In the genomic region with DNA sequence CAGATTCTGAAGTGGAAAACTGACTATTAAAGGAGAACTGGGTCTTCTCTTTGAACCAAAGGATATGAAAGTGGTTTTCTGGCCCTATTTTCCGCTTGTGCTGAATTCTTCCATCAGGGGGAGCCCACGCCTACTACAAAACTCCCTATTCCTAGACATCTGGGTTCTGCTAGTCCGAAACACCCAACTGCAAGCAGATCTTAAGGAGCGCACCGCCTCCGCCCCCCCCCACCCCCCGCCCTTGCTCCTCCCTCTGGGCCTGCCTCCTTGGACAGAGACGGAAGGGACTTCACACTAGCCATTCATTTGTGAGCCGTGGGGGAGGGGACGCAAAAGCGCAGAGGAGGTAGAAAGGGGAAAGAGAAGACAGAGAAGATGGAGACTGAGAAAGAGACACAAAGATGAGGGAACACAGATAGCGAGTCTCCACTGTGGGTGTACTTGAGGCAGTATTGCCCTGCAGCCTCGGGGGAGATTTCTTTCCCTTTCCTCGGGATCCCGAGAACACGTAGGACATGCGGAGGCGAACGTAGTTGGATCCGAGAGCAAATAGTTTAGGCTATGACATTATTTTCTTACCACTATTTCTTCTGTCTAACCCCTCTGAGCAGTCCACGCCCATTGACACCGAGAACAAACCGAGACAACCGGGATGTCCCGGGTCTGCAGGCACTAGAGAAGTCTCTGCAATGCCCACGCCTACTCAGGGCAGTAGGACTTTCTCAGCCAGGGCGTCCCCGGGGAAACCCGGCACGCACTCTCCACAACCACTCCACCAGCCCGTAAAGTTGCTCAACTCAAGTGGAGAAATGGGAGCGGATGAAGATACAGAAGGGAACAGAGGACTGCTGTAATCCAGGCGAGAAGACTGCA, we compare ENCODE assay signal across 8 mouse cellular contexts. TPM values are rescaled to one million over a fixed set of nuclear protein-coding genes. Genes with fewer than 3 reads are reported as not detected.
DNase-seq lines count a peak whose midpoint lies in the region; ATAC-seq and TF ChIP-seq lines count a peak whose summit lies in the region.

No protein-coding gene starts in this region.

- H3K4me2 ChIP-seq in neural tube, embryonic 14.5 days (ENCODE audit: low read depth, low read length), result peak overlapping the region; percentile 93

- H3K27ac ChIP-seq in MEL (ENCODE audit: control insufficient read depth, low read depth, low read length), result peak overlapping the region; percentile 65
- H3K27ac ChIP-seq in cerebellum, adult 2 months (ENCODE audit: insufficient read depth, low read length), result no peak overlapping the region
- peak overlapping the region; percentile 63; the same call in 1 of the 2 replicates for H3K27ac ChIP-seq in neural tube, embryonic 14.5 days (ENCODE audit: low read depth, low read length)
- H3K27ac ChIP-seq in thymus, adult 2 months (ENCODE audit: control insufficient read depth, insufficient read depth, low read length), result no peak overlapping the region

- TF ChIP-seq POLR2A in MEL (IDR thresholded peaks at IDR 0.05; ENCODE audit: control insufficient read depth in 1 of 2, insufficient read depth in 1 of 2, low read depth in 1 of 2, low read length in 2 of 2, poor library complexity in 1 of 2), result peak in 1 of 2 experiments; percentile 28; a peak in 1 of 4 replicates
- TF ChIP-seq POLR2A in cerebellum, adult 2 months (IDR thresholded peaks at IDR 0.05; ENCODE audit: borderline replicate concordance, insufficient read depth, low read length), result no peak
- no peak for TF ChIP-seq POLR2A in lung, adult 2 months (IDR thresholded peaks at IDR 0.05; ENCODE audit: borderline replicate concordance, extremely low read depth, low read depth, low read length)
- no peak for TF ChIP-seq POLR2A in thymus, adult 2 months (IDR thresholded peaks at IDR 0.05; ENCODE audit: control insufficient read depth, extremely low read depth, insufficient read depth, low read length, poor library complexity)

- WGBS in cerebellum, adult 2 months, result under 1% methylated on average over 33 of the region's 33 CpGs
- under 1% methylated on average over 33 of the region's 33 CpGs for WGBS in lung, adult 2 months
- under 1% methylated on average over 33 of the region's 33 CpGs for WGBS in neural tube, embryonic 14.5 days
- under 1% methylated on average over 33 of the region's 33 CpGs for WGBS in thymus, adult 2 months

- no peaks in the 10 kb centered on the region for H3K4me1 ChIP-seq in MEL (ENCODE audit: control insufficient read depth in 1 of 2, insufficient read depth in 2 of 2, low read length in 2 of 2)
- no peaks in the 10 kb centered on the region for H3K4me1 ChIP-seq in cerebellum, adult 2 months (ENCODE audit: control insufficient read depth, insufficient read depth, low read length)
- H3K4me1 ChIP-seq in lung, adult 2 months (ENCODE audit: control insufficient read depth, insufficient read depth, low read length), result peaks cover 9% of the 10 kb centered on the region
- H3K4me1 ChIP-seq in neural tube, embryonic 14.5 days (ENCODE audit: control insufficient read depth, insufficient read depth, low read length), result peaks cover 7% of the 10 kb centered on the region; the same call in 1 of the 2 replicates
- peaks cover 14% of the 10 kb centered on the region for H3K4me1 ChIP-seq in thymus, adult 2 months (replicated peaks; ENCODE audit: control insufficient read depth, insufficient read depth, low read length)

- no peaks in the 10 kb centered on the region for H3K36me3 ChIP-seq in MEL (ENCODE audit: control insufficient read depth in 1 of 2, insufficient read depth in 2 of 2, low read length in 2 of 2)
- no peaks in the 10 kb centered on the region for H3K36me3 ChIP-seq in neural tube, embryonic 14.5 days (ENCODE audit: control insufficient read depth, insufficient read depth, low read length)
- H3K36me3 ChIP-seq in thymus, adult 2 months (ENCODE audit: control insufficient read depth, insufficient read depth, low read length), result no peaks in the 10 kb centered on the region

- peak; percentile 30 to 62 (median 47); a peak in 5 of 6 replicates for TF ChIP-seq CTCF in MEL (IDR thresholded peaks at IDR 0.05 in 2 of 3, conservative IDR thresholded peaks at IDR 0.05 in 1 of 3; ENCODE audit: control insufficient read depth in 1 of 3, insufficient read depth in 1 of 3, low read depth in 2 of 3, low read length in 3 of 3, poor library complexity in 1 of 3, severe bottlenecking in 1 of 3)
- TF ChIP-seq CTCF in cerebellum, adult 2 months (IDR thresholded peaks at IDR 0.05; ENCODE audit: borderline replicate concordance, insufficient read depth, low read depth, low read length), result peak; percentile 32; the same call in 1 of the 2 replicates
- peak; percentile 27 for TF ChIP-seq CTCF in lung, adult 2 months (IDR thresholded peaks at IDR 0.05; ENCODE audit: insufficient read depth, low read length)
- no peak for TF ChIP-seq CTCF in thymus, adult 2 months (IDR thresholded peaks at IDR 0.05; ENCODE audit: borderline replicate concordance, control insufficient read depth, extremely low read depth, insufficient read depth, low read length, poor library complexity)

- H3K27me3 ChIP-seq in MEL (ENCODE audit: control insufficient read depth in 1 of 2, insufficient read depth in 2 of 2, low read length in 2 of 2), result no peaks in the 10 kb centered on the region
- H3K27me3 ChIP-seq in cerebellum, adult 2 months (ENCODE audit: control insufficient read depth, insufficient read depth, low read length), result no peaks in the 10 kb centered on the region; the same call in 1 of the 2 replicates
- peaks cover 4% of the 10 kb centered on the region; the same call in 1 of the 2 replicates for H3K27me3 ChIP-seq in neural tube, embryonic 14.5 days (ENCODE audit: control insufficient read depth, insufficient read depth, low read length)
- peaks cover 13% of the 10 kb centered on the region for H3K27me3 ChIP-seq in thymus, adult 2 months (ENCODE audit: control insufficient read depth, insufficient read depth, low read length)

- TF ChIP-seq EP300 in MEL (IDR thresholded peaks at IDR 0.05; ENCODE audit: low read depth in 1 of 2, low read length in 2 of 2), result no peak; a peak in 1 of 4 replicates

- peak; percentile 71 for TF ChIP-seq RAD21 in MEL (IDR thresholded peaks at IDR 0.05; ENCODE audit: low read depth, low read length)

- H3K9ac ChIP-seq in MEL (ENCODE audit: control insufficient read depth, low read depth, low read length, poor library complexity, severe bottlenecking), result peak overlapping the region; percentile 75
- peak overlapping the region; percentile 46 for H3K9ac ChIP-seq in neural tube, embryonic 14.5 days (replicated peaks; ENCODE audit: low read depth, low read length)

- H3K79me2 ChIP-seq in MEL (ENCODE audit: control insufficient read depth, insufficient read depth, low read length, poor library complexity), result no peaks in the 10 kb centered on the region

- no peaks in the 10 kb centered on the region for H3K9me3 ChIP-seq in MEL (replicated peaks; ENCODE audit: insufficient read depth, low read length)
- H3K9me3 ChIP-seq in neural tube, embryonic 14.5 days (ENCODE audit: control insufficient read depth, low read length), result no peaks in the 10 kb centered on the region

- peak; percentile 79 for ATAC-seq in frontal cortex, adult (ENCODE audit: low TSS enrichment)
- ATAC-seq in hematopoietic stem cell, adult 5-6 weeks (replicated peaks in 1 of 2; ENCODE audit: insufficient read depth in 1 of 2, low FRiP score in 2 of 2, low TSS enrichment in 1 of 2, low read depth in 1 of 2, poor library complexity in 2 of 2, severe bottlenecking in 2 of 2), result peak; percentile 47 to 61
- ATAC-seq in neural tube, embryonic 14.5 days (ENCODE audit: low read depth), result peak; percentile 90

- peak overlapping the region; percentile 78 to 96 for H3K4me3 ChIP-seq in MEL (ENCODE audit: control insufficient read depth in 1 of 2, insufficient read depth in 1 of 2, low read depth in 2 of 2, low read length in 2 of 2)
- H3K4me3 ChIP-seq in cerebellum, adult 2 months (replicated peaks; ENCODE audit: insufficient read depth, low read depth, low read length), result peak overlapping the region; percentile 62
- H3K4me3 ChIP-seq in lung, adult 2 months (replicated peaks; ENCODE audit: extremely low read depth, low read depth, low read length), result peak overlapping the region; percentile 69
- H3K4me3 ChIP-seq in neural tube, embryonic 14.5 days (ENCODE audit: low read depth, low read length), result peak overlapping the region; percentile 49
- peak overlapping the region; percentile 70 for H3K4me3 ChIP-seq in thymus, adult 2 months (ENCODE audit: control insufficient read depth, insufficient read depth, low read length)

- DNase-seq in MEL (ENCODE audit: low read depth, low spot score), result peak; percentile 89
- peak; percentile 35 to 41 for DNase-seq in cerebellum, adult 2 months
- DNase-seq in layer of hippocampus, adult 8-10 months (ENCODE audit: low spot score in 2 of 2), result peak; percentile 60 to 68
- DNase-seq in lung, adult 2 months, result peak; percentile 57
- peak; percentile 31 for DNase-seq in thymus, adult 2 months

TF ChIP-seq in MEL, 35 proteins besides CTCF, POLR2A, EP300 and RAD21:
- TF ChIP-seq SMC3 (IDR thresholded peaks at IDR 0.05; ENCODE audit: low read depth, low read length) (peak; percentile 58), ZC3H11A (IDR thresholded peaks at IDR 0.05; ENCODE audit: low read depth, low read length) (peak; percentile 51), BHLHE40 (IDR thresholded peaks at IDR 0.05; ENCODE audit: borderline replicate concordance, low read depth, low read length) (no peak), TBP (IDR thresholded peaks at IDR 0.05; ENCODE audit: low read depth, low read length) (0 out of 2 replicates have a peak, but pooled peaks have one; percentile 17)

RNA-seq across cellular contexts. Expression of gene Vcan, which starts 1.8 kb away (rescaled TPM):
- 0.13 TPM in 1 of 2 replicates, not detected in the other for total RNA-seq in MEL (2012; rRNA removed)
- under 1 TPM in 1 of 2 experiments, not detected in 1; 0.10 TPM for polyA plus RNA-seq in MEL (2012; ENCODE audit: insufficient read depth in 1 of 2, insufficient read length in 2 of 2, low read depth in 1 of 2, low replicate concordance in 2 of 2, missing spikeins in 1 of 2)
- 6.9 and 9.5 TPM in 2 replicates for polyA plus RNA-seq in cerebellum, adult 2 months (2012; rRNA removed)
- 0.35 and 0.38 TPM in 2 replicates for total RNA-seq in hematopoietic stem cell, adult 5-6 weeks (2017)
- total RNA-seq in layer of hippocampus, adult 8-10 months (2022), result 10 to 100 TPM; 15.6 to 17.8 (median 16.7) TPM
- 2.1 and 2.9 TPM in 2 replicates for polyA plus RNA-seq in lung, adult 2 months (2012; rRNA removed)
- 17.9 and 19.8 TPM in 2 replicates for polyA plus RNA-seq in neural tube, embryonic 14.5 days (2014; fragmentation: Nextera tagmentation; extraction: Ambion mirVana)
- polyA plus RNA-seq in thymus, adult 2 months (2012; rRNA removed), result 1.4 and 2.7 TPM in 2 replicates

Comparison
In these comparisons a context has a peak if more than half of its experiments do, and no peak if none do; other contexts are left out.
1. DNase-seq: peak in every context shown above with its lines; median percentile 89 in MEL; 64 in layer of hippocampus, adult 8-10 months; 57 in lung, adult 2 months; 38 in cerebellum, adult 2 months; 31 in thymus, adult 2 months.
2. H3K27ac ChIP-seq: peak in MEL (single experiment) and neural tube, embryonic 14.5 days (single experiment); none in cerebellum, adult 2 months (single experiment) and thymus, adult 2 months (single experiment).
3. Peak in every context shown above with its lines, with median percentiles within 50 percentile points of each other: H3K4me3 ChIP-seq and ATAC-seq.